10 mouse cellular contexts compared by ENCODE assay signal in the genomic region with DNA sequence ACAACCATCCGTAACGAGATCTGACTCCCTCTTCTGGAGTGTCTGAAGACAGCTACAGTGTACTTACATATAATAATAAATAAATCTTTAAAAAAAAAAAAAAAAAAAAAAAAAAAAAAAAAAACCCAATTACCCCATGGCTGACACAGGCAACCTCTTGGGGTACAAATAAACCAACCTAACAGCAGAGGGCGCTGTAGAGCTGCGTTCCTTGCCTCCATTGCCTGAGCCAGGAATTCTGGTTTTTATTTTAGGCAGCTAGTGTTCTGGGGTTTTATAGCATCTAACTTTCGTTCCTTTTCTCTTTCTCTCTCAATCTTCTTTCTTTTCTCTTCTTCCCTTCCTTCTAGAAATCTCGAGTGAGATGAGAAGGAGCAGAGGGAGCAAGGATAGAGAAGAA. TPM values are rescaled to one million over a fixed set of nuclear protein-coding genes. Genes with fewer than 3 reads are reported as not detected.
DNase-seq lines count a peak whose midpoint lies in the region; ATAC-seq and TF ChIP-seq lines count a peak whose summit lies in the region.
"Not testable (repeated sequence)": the region's sequence is repeated elsewhere in the genome, so short reads cannot be mapped to it uniquely, and the experiment has no call there.
"Had no signal": no experiment of that assay in that cellular context is flagged by ENCODE, and none has a peak within 500 bp of the region (broad histone marks: within the 10 kb centered on the region; RNA-seq: fewer than 3 reads in every experiment).

No protein-coding gene starts in this region.

- 12% methylated on average over 4 of the region's 6 CpGs for WGBS in kidney, postnatal 0 days
- WGBS in limb, embryonic 11.5 days: 6% methylated on average over 4 of the region's 6 CpGs

- TF ChIP-seq CTCF in C2C12 (IDR thresholded peaks at IDR 0.05; ENCODE audit: control insufficient read depth, insufficient read depth, insufficient read length): peak; percentile 53
- peak; percentile 80 for TF ChIP-seq CTCF in kidney, postnatal 0 days (IDR thresholded peaks at IDR 0.05; ENCODE audit: low read depth)

- H3K4me1 ChIP-seq in kidney, postnatal 0 days (replicated peaks; ENCODE audit: insufficient read depth, low read length); limb, embryonic 11.5 days (ENCODE audit: control insufficient read depth, insufficient read depth, low read length): not testable (repeated sequence)

- peak; percentile 85 for DNase-seq in adrenal gland, postnatal 14 days
- DNase-seq in embryo, embryonic 10.5 days (ENCODE audit: low spot score): peak; percentile 87
- DNase-seq in heart, adult 11 months: peak; percentile 93
- DNase-seq in kidney, postnatal 0 days (ENCODE audit: low spot score): peak; percentile 77
- DNase-seq in limb, embryonic 11.5 days (ENCODE audit: low spot score): peak; percentile 81
- peak; percentile 68 to 76 for DNase-seq in natural killer cell, adult 2 months (ENCODE audit: low spot score in 2 of 2)
- peak; percentile 42 for DNase-seq in telencephalon, adult 2 months (ENCODE audit: low read depth, low spot score)

- not testable (repeated sequence) for H3K4me3 ChIP-seq in C2C12 (ENCODE audit: insufficient read depth, poor library complexity, severe bottlenecking); kidney, postnatal 0 days (replicated peaks; ENCODE audit: low read depth, low read length); limb, embryonic 11.5 days (ENCODE audit: low read depth, low read length)

- H3K36me3 ChIP-seq in C2C12 (ENCODE audit: control insufficient read depth, insufficient read depth); kidney, postnatal 0 days (ENCODE audit: insufficient read depth, low read length); limb, embryonic 11.5 days (ENCODE audit: control insufficient read depth, insufficient read depth, low read length): not testable (repeated sequence)

- H3K79me3 ChIP-seq in C2C12 (ENCODE audit: low read depth): not testable (repeated sequence)

- not testable (repeated sequence) for H3K9me3 ChIP-seq in kidney, postnatal 0 days (replicated peaks; ENCODE audit: low read length); limb, embryonic 11.5 days (ENCODE audit: control insufficient read depth, low read length)

- H3ac ChIP-seq in C2C12 (ENCODE audit: control insufficient read depth, insufficient read length, low read depth): not testable (repeated sequence)

- not testable (repeated sequence) for H3K27me3 ChIP-seq in C2C12 (ENCODE audit: control insufficient read depth, insufficient read depth, insufficient read length); kidney, postnatal 0 days (ENCODE audit: insufficient read depth, low read length); limb, embryonic 11.5 days (ENCODE audit: control insufficient read depth, insufficient read depth, low read length)

- not testable (repeated sequence) for H3K4me2 ChIP-seq in kidney, postnatal 0 days (ENCODE audit: low read length); limb, embryonic 11.5 days (ENCODE audit: low read depth, severe bottlenecking)

- H3K9ac ChIP-seq in kidney, postnatal 0 days (ENCODE audit: low read depth, low read length); limb, embryonic 11.5 days (ENCODE audit: low read length): not testable (repeated sequence)

- H3K79me2 ChIP-seq in C2C12 (ENCODE audit: control insufficient read depth, insufficient read depth): not testable (repeated sequence)

- not testable (repeated sequence) for ATAC-seq in kidney, postnatal 0 days (replicated peaks; ENCODE audit: low FRiP score, low read depth); limb, embryonic 11.5 days (ENCODE audit: insufficient number of reproducible peaks, low FRiP score, low TSS enrichment, low read depth)

- H3K27ac ChIP-seq in kidney, postnatal 0 days; limb, embryonic 11.5 days (replicated peaks; ENCODE audit: low read depth, low read length): not testable (repeated sequence)

RNA-seq across cellular contexts. Expression of a gene that starts 4.7 kb away (rescaled TPM):
- 8.1 TPM for polyA plus RNA-seq in C2C12 (2012; fragmentation: generic; extraction: Trizol)
- 18.3 TPM in 2 replicates for total RNA-seq in adrenal gland, postnatal 14 days (2021)
- polyA plus RNA-seq in kidney, postnatal 0 days (2015; fragmentation: Nextera tagmentation; extraction: Ambion mirVana): 2.4 and 2.6 TPM in 2 replicates
- polyA plus RNA-seq in limb, embryonic 11.5 days (2014; fragmentation: Nextera tagmentation; extraction: Ambion mirVana): 2.1 and 2.2 TPM in 2 replicates

RNA-seq across cellular contexts. Expression of a gene that starts 5.8 kb away (rescaled TPM):
- 0.05 TPM for polyA plus RNA-seq in C2C12 (2012; fragmentation: generic; extraction: Trizol)
- 2.8 and 3.3 TPM in 2 replicates for total RNA-seq in adrenal gland, postnatal 14 days (2021)
- polyA plus RNA-seq in kidney, postnatal 0 days (2015; fragmentation: Nextera tagmentation; extraction: Ambion mirVana): 0.05 and 0.06 TPM in 2 replicates
- polyA plus RNA-seq in limb, embryonic 11.5 days (2014; fragmentation: Nextera tagmentation; extraction: Ambion mirVana): 0.04 and 0.07 TPM in 2 replicates
- total RNA-seq: megakaryocyte-erythroid progenitor cell, adult 5-6 weeks had no signal

RNA-seq across cellular contexts. Expression of a gene that starts 42.1 kb away (rescaled TPM):
- polyA plus RNA-seq in C2C12 (2012; fragmentation: generic; extraction: Trizol): 48.5 TPM
- 43.5 and 46.0 TPM in 2 replicates for total RNA-seq in adrenal gland, postnatal 14 days (2021)
- polyA plus RNA-seq in kidney, postnatal 0 days (2015; fragmentation: Nextera tagmentation; extraction: Ambion mirVana): 54.3 and 56.9 TPM in 2 replicates
- polyA plus RNA-seq in limb, embryonic 11.5 days (2014; fragmentation: Nextera tagmentation; extraction: Ambion mirVana): 57.2 and 58.2 TPM in 2 replicates

RNA-seq across cellular contexts. Expression of a gene that starts 57.7 kb away (rescaled TPM):
- polyA plus RNA-seq in C2C12 (2012; fragmentation: generic; extraction: Trizol): 23.9 TPM
- 31.4 and 32.8 TPM in 2 replicates for total RNA-seq in adrenal gland, postnatal 14 days (2021)
- 5.4 and 5.7 TPM in 2 replicates for polyA plus RNA-seq in kidney, postnatal 0 days (2015; fragmentation: Nextera tagmentation; extraction: Ambion mirVana)
- polyA plus RNA-seq in limb, embryonic 11.5 days (2014; fragmentation: Nextera tagmentation; extraction: Ambion mirVana): 3.8 and 4.2 TPM in 2 replicates
- polyA plus RNA-seq: activated CD4-positive, CD25-positive, alpha-beta regulatory T cell, adult 4 months had no signal

Comparison
In these comparisons a context has a peak if more than half of its experiments do, and no peak if none do; other contexts are left out.
1. DNase-seq: peak in every context shown above with its lines; median percentile 93 in heart, adult 11 months; 87 in embryo, embryonic 10.5 days; 85 in adrenal gland, postnatal 14 days; 81 in limb, embryonic 11.5 days; 77 in kidney, postnatal 0 days; 72 in natural killer cell, adult 2 months; 42 in telencephalon, adult 2 months.